Mouse (Mus musculus) adrenal gland, postnatal 36 days (tissue): Measurements from ENCODE around the gene Tex2. TPM values are rescaled to one million over a fixed set of nuclear protein-coding genes. Genes with fewer than 3 reads are reported as not detected.

Experiments used
- DNase-seq, 2 experiments: peaks; one replicate each; pipeline ENCODE4 v3.0.0; 2021; ENCODE audit warnings: mixed read lengths in 1 of 2
- total RNA-seq, 2 experiments: library from RNA; stranded (reverse); gene quantifications; 2 replicates each; pipeline ENCODE4 v1.2.3; 2021

Gene Tex2
- total RNA-seq, 2 experiments from 2014 or later, result 52.3 to 54.4 TPM

GRCm38 (mm10) chr11:106544916-106545315 is 68.3 kb downstream of the Tex2 start:
- DNase-seq, result no peak

GRCm38 (mm10) chr11:106544133-106544532 is 69.1 kb downstream of the Tex2 start:
- no peak for DNase-seq

GRCm38 (mm10) chr11:106543006-106543405 is 70.2 kb downstream of the Tex2 start:
- no peak for DNase-seq

GRCm38 (mm10) chr11:106542385-106542784 is 70.8 kb downstream of the Tex2 start:
- DNase-seq, result no peak

- DNase-seq, result no peak
Measured at GRCm38 (mm10) chr11:106540506-106541268, 72.5 kb downstream of the Tex2 start.

- DNase-seq, result no peak
Measured at GRCm38 (mm10) chr11:106536253-106536912, 76.8 kb downstream of the Tex2 start.

GRCm38 (mm10) chr11:106535660-106536252 is 77.5 kb downstream of the Tex2 start:
- no peak for DNase-seq

GRCm38 (mm10) chr11:106532248-106532790 is 80.9 kb downstream of the Tex2 start:
- DNase-seq, result no peak

GRCm38 (mm10) chr11:106529786-106530185 is 83.4 kb downstream of the Tex2 start:
- DNase-seq, result no peak

- no peak for DNase-seq
Measured at GRCm38 (mm10) chr11:106529113-106529512, 84.1 kb downstream of the Tex2 start.

- DNase-seq, result peak in 1 of 2 experiments; percentile 35
Measured at GRCm38 (mm10) chr11:106527926-106528325, 85.3 kb downstream of the Tex2 start.

GRCm38 (mm10) chr11:106527147-106527821 is 85.9 kb downstream of the Tex2 start:
- DNase-seq, result no peak

GRCm38 (mm10) chr11:106522538-106522937 is 90.7 kb downstream of the Tex2 start:
- DNase-seq, result no peak

GRCm38 (mm10) chr11:106521612-106522011 is 91.6 kb downstream of the Tex2 start:
- no peak for DNase-seq

GRCm38 (mm10) chr11:106520404-106520803 is 92.8 kb downstream of the Tex2 start:
- DNase-seq, result no peak

- no peak for DNase-seq
Measured at GRCm38 (mm10) chr11:106519519-106519918, 93.7 kb downstream of the Tex2 start.

- DNase-seq, result no peak
Measured at GRCm38 (mm10) chr11:106518391-106518790, 94.8 kb downstream of the Tex2 start.

GRCm38 (mm10) chr11:106515079-106515745 is 98.0 kb downstream of the Tex2 start:
- DNase-seq, result no peak

- peak; percentile 30 to 34 for DNase-seq
Measured at GRCm38 (mm10) chr11:106514446-106514845, 98.8 kb downstream of the Tex2 start.

GRCm38 (mm10) chr11:106513166-106513565 is 100.1 kb downstream of the Tex2 start:
- peak; percentile 62 to 75 for DNase-seq

- peak; percentile 22 to 28 for DNase-seq
Measured at GRCm38 (mm10) chr11:106512006-106512390, 101.2 kb downstream of the Tex2 start.
